Comparison of ENCODE assay signal across 18 mouse cellular contexts in genomic region chr2:139322509-139322908, GRCm38 (mm10).
DNase-seq lines count a peak whose midpoint lies in the region; ATAC-seq and TF ChIP-seq lines count a peak whose summit lies in the region.
"Had no signal": no experiment of that assay in that cellular context is flagged by ENCODE, and none has a peak within 500 bp of the region (broad histone marks: within the 10 kb centered on the region; RNA-seq: fewer than 3 reads in every experiment).

No protein-coding gene starts in this region.

- no peak overlapping the region for H3K4me3 ChIP-seq in embryonic facial prominence, embryonic 14.5 days (ENCODE audit: low read depth, low read length)
- H3K4me3 ChIP-seq in embryonic facial prominence, embryonic 10.5 days: no peak overlapping the region
- H3K4me3 ChIP-seq in stomach, embryonic 14.5 days (ENCODE audit: low read depth, low read length): no peak overlapping the region
- H3K4me3 ChIP-seq in stomach, postnatal 0 days (ENCODE audit: low read depth, low read length): no peak overlapping the region
- no peak overlapping the region for H3K4me3 ChIP-seq in lung, embryonic 16.5 days (ENCODE audit: low read length)
- H3K4me3 ChIP-seq in forebrain, embryonic 13.5 days: no peak overlapping the region
- H3K4me3 ChIP-seq: heart, embryonic 10.5 days; hindbrain, embryonic 10.5 days had no signal

- no peak overlapping the region for H3K4me2 ChIP-seq in embryonic facial prominence, embryonic 14.5 days (ENCODE audit: low read depth, low read length)
- no peak overlapping the region for H3K4me2 ChIP-seq in stomach, embryonic 14.5 days (replicated peaks; ENCODE audit: low read depth, low read length)
- no peak overlapping the region for H3K4me2 ChIP-seq in stomach, postnatal 0 days (replicated peaks; ENCODE audit: low read depth)
- H3K4me2 ChIP-seq in lung, embryonic 16.5 days (ENCODE audit: low read depth, low read length): no peak overlapping the region
- no peak overlapping the region for H3K4me2 ChIP-seq in forebrain, embryonic 13.5 days

- H3K27me3 ChIP-seq in embryonic facial prominence, embryonic 14.5 days (replicated peaks; ENCODE audit: control insufficient read depth, insufficient read depth, low read length): no peaks in the 10 kb centered on the region
- no peaks in the 10 kb centered on the region for H3K27me3 ChIP-seq in embryonic facial prominence, embryonic 10.5 days (replicated peaks; ENCODE audit: low read depth, poor library complexity, severe bottlenecking)
- H3K27me3 ChIP-seq in stomach, embryonic 14.5 days (ENCODE audit: control insufficient read depth, insufficient read depth, low read length): no peaks in the 10 kb centered on the region
- no peaks in the 10 kb centered on the region for H3K27me3 ChIP-seq in stomach, postnatal 0 days (ENCODE audit: control insufficient read depth, insufficient read depth, low read length)
- H3K27me3 ChIP-seq in lung, embryonic 16.5 days (ENCODE audit: control insufficient read depth, insufficient read depth, low read depth, low read length): no peaks in the 10 kb centered on the region
- H3K27me3 ChIP-seq in forebrain, embryonic 13.5 days: no peaks in the 10 kb centered on the region

- ATAC-seq in embryonic facial prominence, embryonic 14.5 days (ENCODE audit: low read depth): peak; percentile 55
- ATAC-seq in stomach, embryonic 14.5 days (ENCODE audit: insufficient number of reproducible peaks, insufficient read depth, low FRiP score, low read depth): 0 out of 2 replicates have a peak, but pooled peaks have one; percentile 14
- ATAC-seq in stomach, postnatal 0 days (ENCODE audit: low FRiP score, low TSS enrichment): no peak
- peak; percentile 98 for ATAC-seq in lung, embryonic 16.5 days (ENCODE audit: low read depth)
- ATAC-seq in forebrain, embryonic 13.5 days: no peak
- ATAC-seq: forebrain, embryonic 16.5 days; hindbrain, postnatal 0 days; intestine, postnatal 0 days; midbrain, embryonic 16.5 days had no signal

- no peak for TF ChIP-seq EP300 in stomach, postnatal 0 days (optimal IDR thresholded peaks at IDR 0.05)

- peak; percentile 79 for DNase-seq in embryonic facial prominence, embryonic 14.5 days (ENCODE audit: low spot score)
- DNase-seq in embryonic facial prominence, embryonic 10.5 days (ENCODE audit: low spot score): no peak
- no peak for DNase-seq in stomach, postnatal 0 days (ENCODE audit: low spot score)
- DNase-seq in urinary bladder, adult 18-20 months (ENCODE audit: low spot score in 2 of 2): no peak
- no peak for DNase-seq in thymus, postnatal 4 days
- DNase-seq: B cell, adult 2 months; gastrocnemius, postnatal 36 days; right cerebral cortex, postnatal 14 days had no signal

- no peaks in the 10 kb centered on the region for H3K4me1 ChIP-seq in embryonic facial prominence, embryonic 14.5 days (ENCODE audit: control insufficient read depth, insufficient read depth, low read length)
- no peaks in the 10 kb centered on the region for H3K4me1 ChIP-seq in embryonic facial prominence, embryonic 10.5 days
- no peaks in the 10 kb centered on the region for H3K4me1 ChIP-seq in stomach, embryonic 14.5 days (ENCODE audit: control insufficient read depth, insufficient read depth, low read length)
- no peaks in the 10 kb centered on the region for H3K4me1 ChIP-seq in stomach, postnatal 0 days (replicated peaks; ENCODE audit: control insufficient read depth, insufficient read depth)
- no peaks in the 10 kb centered on the region for H3K4me1 ChIP-seq in lung, embryonic 16.5 days (replicated peaks; ENCODE audit: control insufficient read depth, insufficient read depth, low read length)
- no peaks in the 10 kb centered on the region for H3K4me1 ChIP-seq in forebrain, embryonic 13.5 days
- H3K4me1 ChIP-seq: heart, embryonic 10.5 days; hindbrain, embryonic 10.5 days had no signal

- 26% methylated on average over 2 of the region's 2 CpGs for WGBS in embryonic facial prominence, embryonic 14.5 days
- 74% methylated on average over 2 of the region's 2 CpGs for WGBS in embryonic facial prominence, embryonic 10.5 days
- WGBS in stomach, embryonic 14.5 days: 42% methylated on average over 2 of the region's 2 CpGs
- 40% methylated on average over 2 of the region's 2 CpGs for WGBS in stomach, postnatal 0 days
- 31% methylated on average over 2 of the region's 2 CpGs for WGBS in lung, embryonic 16.5 days
- 79% methylated on average over 2 of the region's 2 CpGs for WGBS in forebrain, embryonic 13.5 days

- TF ChIP-seq CTCF in stomach, postnatal 0 days (IDR thresholded peaks at IDR 0.05; ENCODE audit: low read depth): no peak

- no peaks in the 10 kb centered on the region for H3K9me3 ChIP-seq in embryonic facial prominence, embryonic 14.5 days (ENCODE audit: control insufficient read depth, low read length)
- H3K9me3 ChIP-seq in embryonic facial prominence, embryonic 10.5 days: no peaks in the 10 kb centered on the region
- no peaks in the 10 kb centered on the region for H3K9me3 ChIP-seq in stomach, embryonic 14.5 days (ENCODE audit: control insufficient read depth, low read depth, low read length)
- no peaks in the 10 kb centered on the region for H3K9me3 ChIP-seq in stomach, postnatal 0 days (ENCODE audit: control insufficient read depth, low read length)
- no peaks in the 10 kb centered on the region for H3K9me3 ChIP-seq in lung, embryonic 16.5 days (ENCODE audit: control insufficient read depth, low read length)
- H3K9me3 ChIP-seq in forebrain, embryonic 13.5 days (replicated peaks): no peaks in the 10 kb centered on the region
- H3K9me3 ChIP-seq: heart, embryonic 10.5 days; hindbrain, embryonic 10.5 days had no signal

- H3K27ac ChIP-seq in embryonic facial prominence, embryonic 14.5 days (replicated peaks; ENCODE audit: low read depth, low read length): no peak overlapping the region
- no peak overlapping the region for H3K27ac ChIP-seq in embryonic facial prominence, embryonic 10.5 days (replicated peaks)
- no peak overlapping the region for H3K27ac ChIP-seq in stomach, embryonic 14.5 days (ENCODE audit: low read length)
- no peak overlapping the region for H3K27ac ChIP-seq in stomach, postnatal 0 days (replicated peaks)
- H3K27ac ChIP-seq in lung, embryonic 16.5 days (ENCODE audit: low read length): peak overlapping the region; percentile 47
- no peak overlapping the region for H3K27ac ChIP-seq in forebrain, embryonic 13.5 days
- H3K27ac ChIP-seq: heart, embryonic 10.5 days; hindbrain, embryonic 10.5 days; hindbrain, postnatal 0 days; liver, embryonic 14.5 days had no signal

- H3K9ac ChIP-seq in embryonic facial prominence, embryonic 14.5 days (ENCODE audit: low read depth, low read length): no peak overlapping the region
- no peak overlapping the region for H3K9ac ChIP-seq in stomach, embryonic 14.5 days (replicated peaks; ENCODE audit: low read depth, low read length)
- no peak overlapping the region for H3K9ac ChIP-seq in stomach, postnatal 0 days (ENCODE audit: low read length)
- H3K9ac ChIP-seq in lung, embryonic 16.5 days (ENCODE audit: low read length): no peak overlapping the region
- H3K9ac ChIP-seq in forebrain, embryonic 13.5 days: no peak overlapping the region
- H3K9ac ChIP-seq: liver, embryonic 14.5 days had no signal

- no peaks in the 10 kb centered on the region for H3K36me3 ChIP-seq in embryonic facial prominence, embryonic 14.5 days (ENCODE audit: control insufficient read depth, insufficient read depth, low read length)
- no peaks in the 10 kb centered on the region for H3K36me3 ChIP-seq in embryonic facial prominence, embryonic 10.5 days (replicated peaks)
- H3K36me3 ChIP-seq in stomach, embryonic 14.5 days (ENCODE audit: control insufficient read depth, insufficient read depth, low read length): no peaks in the 10 kb centered on the region
- no peaks in the 10 kb centered on the region for H3K36me3 ChIP-seq in stomach, postnatal 0 days (ENCODE audit: control insufficient read depth, insufficient read depth, low read length)
- H3K36me3 ChIP-seq in lung, embryonic 16.5 days (ENCODE audit: control insufficient read depth, insufficient read depth, low read length): no peaks in the 10 kb centered on the region
- no peaks in the 10 kb centered on the region for H3K36me3 ChIP-seq in forebrain, embryonic 13.5 days (ENCODE audit: poor library complexity, severe bottlenecking)
- H3K36me3 ChIP-seq: heart, embryonic 10.5 days; hindbrain, embryonic 10.5 days had no signal

Comparison
In these comparisons a context has a peak if more than half of its experiments do, and no peak if none do; other contexts are left out.
1. ATAC-seq: peak in embryonic facial prominence, embryonic 14.5 days (single experiment), stomach, embryonic 14.5 days (single experiment) and lung, embryonic 16.5 days (single experiment); none in stomach, postnatal 0 days (single experiment) and forebrain, embryonic 13.5 days (single experiment).